8 mouse cellular contexts compared by ENCODE assay signal in the genomic region with DNA sequence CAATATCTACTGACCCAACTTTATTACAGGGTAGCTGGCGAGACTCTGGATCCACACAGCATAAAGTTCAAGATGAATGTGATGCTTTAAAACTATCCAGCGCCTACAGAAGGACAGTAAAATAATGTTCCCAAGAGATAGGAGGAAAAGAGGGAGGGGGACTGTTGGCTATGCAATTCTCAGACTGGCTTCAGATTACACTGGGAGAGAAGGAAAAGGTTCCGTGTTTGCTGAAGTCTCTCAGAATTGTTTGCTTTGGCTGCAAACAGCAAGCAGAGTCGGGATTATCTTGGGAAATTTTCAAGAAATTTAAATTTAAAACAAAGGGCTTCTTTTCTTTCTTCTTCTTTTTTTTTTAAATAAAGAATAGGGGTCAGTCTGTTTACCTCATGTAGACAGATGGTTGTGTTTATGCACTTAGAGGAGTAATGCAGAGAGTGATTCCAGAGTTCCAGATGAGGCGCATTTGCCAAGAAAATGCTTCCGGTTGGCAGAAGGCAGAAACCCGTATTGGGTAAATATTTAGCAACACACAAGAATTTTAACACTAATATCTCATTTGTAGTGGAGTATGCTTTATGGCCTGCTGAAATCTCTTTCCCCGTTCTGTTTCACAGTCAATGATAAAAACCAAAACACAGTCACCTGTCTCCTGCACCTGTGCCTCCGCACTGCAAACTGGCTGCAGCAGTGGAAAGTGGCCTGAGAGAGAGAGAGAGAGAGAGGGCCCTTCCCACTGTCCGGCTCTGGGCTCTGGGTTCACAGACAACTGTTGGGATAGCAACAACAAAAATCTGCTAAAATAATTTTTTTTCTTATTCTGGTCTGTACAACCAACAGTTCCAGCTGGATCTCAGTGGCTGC.
A peak's percentile ranks its signal among the peaks of the same experiment; 100 is the strongest.
DNase-seq lines count a peak whose midpoint lies in the region; ATAC-seq and TF ChIP-seq lines count a peak whose summit lies in the region.
"Had no signal": no experiment of that assay in that cellular context is flagged by ENCODE, and none has a peak within 500 bp of the region (broad histone marks: within the 10 kb centered on the region; RNA-seq: fewer than 3 reads in every experiment).

No protein-coding gene starts in this region.

- no peaks in the 10 kb centered on the region for H3K27me3 ChIP-seq in kidney, embryonic 16.5 days (ENCODE audit: insufficient read depth, low read length)
- no peaks in the 10 kb centered on the region for H3K27me3 ChIP-seq in embryonic facial prominence, embryonic 15.5 days
- H3K27me3 ChIP-seq in heart, postnatal 0 days (ENCODE audit: control insufficient read depth, insufficient read depth, low read length), result no peaks in the 10 kb centered on the region

- DNase-seq in kidney, adult 11 months, result no peak
- peak; percentile 39 for DNase-seq in heart, postnatal 0 days (ENCODE audit: low spot score)
- DNase-seq in lung, postnatal 36 days, result peak; percentile 44
- no peak for DNase-seq in right cerebral cortex, postnatal 10 days (ENCODE audit: low spot score in 2 of 2)
- no peak for DNase-seq in right cerebral cortex, adult 18-20 months
- DNase-seq: liver, postnatal 0 days had no signal

- H3K9ac ChIP-seq in kidney, embryonic 16.5 days (replicated peaks; ENCODE audit: low read length), result no peak overlapping the region
- H3K9ac ChIP-seq in embryonic facial prominence, embryonic 15.5 days, result no peak overlapping the region
- H3K9ac ChIP-seq in heart, postnatal 0 days (replicated peaks; ENCODE audit: low read depth, low read length), result no peak overlapping the region
- H3K9ac ChIP-seq: liver, postnatal 0 days had no signal

- H3K4me1 ChIP-seq in kidney, embryonic 16.5 days (ENCODE audit: insufficient read depth, low read length), result peaks cover 15% of the 10 kb centered on the region
- peaks cover 20% of the 10 kb centered on the region for H3K4me1 ChIP-seq in embryonic facial prominence, embryonic 15.5 days
- no peaks in the 10 kb centered on the region for H3K4me1 ChIP-seq in heart, postnatal 0 days (ENCODE audit: control insufficient read depth, insufficient read depth)

- ATAC-seq in kidney, embryonic 16.5 days (ENCODE audit: low FRiP score, low TSS enrichment), result peak; percentile 39; the same call in 1 of the 2 replicates
- ATAC-seq in embryonic facial prominence, embryonic 15.5 days (ENCODE audit: insufficient number of reproducible peaks, low FRiP score, low TSS enrichment, low read depth), result 0 out of 2 replicates have a peak, but pooled peaks have one; percentile 3
- ATAC-seq in heart, postnatal 0 days (ENCODE audit: insufficient read depth, low read depth), result no peak
- ATAC-seq: liver, postnatal 0 days had no signal

- 50% methylated on average over 10 of the region's 10 CpGs for WGBS in kidney, embryonic 16.5 days
- 38% methylated on average over 10 of the region's 10 CpGs for WGBS in embryonic facial prominence, embryonic 15.5 days
- 66% methylated on average over 10 of the region's 10 CpGs for WGBS in heart, postnatal 0 days

- TF ChIP-seq EP300 in heart, postnatal 0 days (IDR thresholded peaks at IDR 0.05; ENCODE audit: low read depth), result no peak

- H3K9me3 ChIP-seq in kidney, embryonic 16.5 days (ENCODE audit: low read length), result no peaks in the 10 kb centered on the region
- H3K9me3 ChIP-seq in embryonic facial prominence, embryonic 15.5 days (replicated peaks), result no peaks in the 10 kb centered on the region
- H3K9me3 ChIP-seq in heart, postnatal 0 days (replicated peaks; ENCODE audit: control insufficient read depth, low read length), result no peaks in the 10 kb centered on the region

- H3K36me3 ChIP-seq in kidney, embryonic 16.5 days (ENCODE audit: insufficient read depth, low read length), result no peaks in the 10 kb centered on the region
- H3K36me3 ChIP-seq in embryonic facial prominence, embryonic 15.5 days, result no peaks in the 10 kb centered on the region
- H3K36me3 ChIP-seq in heart, postnatal 0 days (replicated peaks; ENCODE audit: control insufficient read depth, insufficient read depth, low read length), result no peaks in the 10 kb centered on the region

- no peak for TF ChIP-seq CTCF in heart, postnatal 0 days (IDR thresholded peaks at IDR 0.05; ENCODE audit: low read depth)

- no peak overlapping the region for H3K4me2 ChIP-seq in kidney, embryonic 16.5 days (replicated peaks; ENCODE audit: low read depth, low read length)
- 0 out of 2 replicates have a peak overlapping the region, but pooled peaks have one; percentile 1 for H3K4me2 ChIP-seq in embryonic facial prominence, embryonic 15.5 days (replicated peaks)
- no peak overlapping the region for H3K4me2 ChIP-seq in heart, postnatal 0 days (ENCODE audit: low read depth, low read length)

- H3K4me3 ChIP-seq in kidney, embryonic 16.5 days (ENCODE audit: low read length), result no peak overlapping the region
- no peak overlapping the region for H3K4me3 ChIP-seq in embryonic facial prominence, embryonic 15.5 days (replicated peaks)
- no peak overlapping the region for H3K4me3 ChIP-seq in heart, postnatal 0 days (ENCODE audit: low read depth, low read length)

- H3K27ac ChIP-seq in kidney, embryonic 16.5 days (ENCODE audit: low read length), result peak overlapping the region; percentile 45; the same call in 1 of the 2 replicates
- peak overlapping the region; percentile 69 for H3K27ac ChIP-seq in embryonic facial prominence, embryonic 15.5 days (replicated peaks)
- 0 out of 2 replicates have a peak overlapping the region, but pooled peaks have one; percentile 34 for H3K27ac ChIP-seq in heart, postnatal 0 days (ENCODE audit: low read depth)

Comparison
In these comparisons a context has a peak if more than half of its experiments do, and no peak if none do; other contexts are left out.
1. DNase-seq: peak in heart, postnatal 0 days (single experiment) and lung, postnatal 36 days (single experiment); none in kidney, adult 11 months (single experiment), right cerebral cortex, postnatal 10 days (0 of 2) and right cerebral cortex, adult 18-20 months (single experiment).
2. Peak in every context shown above with its lines, with median percentiles within 50 percentile points of each other: H3K27ac ChIP-seq.